Mouse (Mus musculus) MEL (cell line): ENCODE measurements around the gene Ggct. TPM values are rescaled to one million over a fixed set of nuclear protein-coding genes. Genes with fewer than 3 reads are reported as not detected.

ENCODE experiments used
- DNase-seq: peaks from one replicate; pipeline ENCODE4 v3.0.0; 2011; ENCODE audit warnings: low read depth, low spot score
- H3K27ac ChIP-seq: 2 replicates; pipeline ENCODE4 v1.5.1; 2012; ENCODE audit warnings: low read depth, mild to moderate bottlenecking, control low read depth, low read length, moderate library complexity; ENCODE audit not compliant: control insufficient read depth
- H3K27me3 ChIP-seq, 2 experiments: fragments of 150-350 bp in 1 of 2; sonication (generic) in 1 of 2; 2 replicates each; pipeline ENCODE4 v1.6.1; 2012; ENCODE audit warnings: low read length in 2 of 2, mild to moderate bottlenecking in 2 of 2, improper control_type of control experiment in 1 of 2, moderate library complexity in 1 of 2; ENCODE audit not compliant: insufficient read depth in 2 of 2, control insufficient read depth in 1 of 2
- H3K36me3 ChIP-seq, 2 experiments: 2 replicates each; pipeline ENCODE4 v1.6.1; 2012 to 2014; ENCODE audit warnings: low read length in 2 of 2, improper control_type of control experiment in 1 of 2, inconsistent platforms in 1 of 2, mild to moderate bottlenecking in 1 of 2; ENCODE audit not compliant: insufficient read depth in 2 of 2, control insufficient read depth in 1 of 2
- H3K4me1 ChIP-seq, 2 experiments: fragments of 150-350 bp in 1 of 2; sonication (generic) in 1 of 2; 2 replicates each; pipeline ENCODE4 v1.6.1; 2012; ENCODE audit warnings: low read length in 2 of 2, improper control_type of control experiment in 1 of 2, mild to moderate bottlenecking in 1 of 2; ENCODE audit not compliant: insufficient read depth in 2 of 2, control insufficient read depth in 1 of 2
- H3K4me3 ChIP-seq, 2 experiments: fragments of 150-350 bp in 1 of 2; sonication (generic) in 1 of 2; 2 replicates each; pipeline ENCODE4 v1.5.1; 2012; ENCODE audit warnings: low read depth in 2 of 2, low read length in 2 of 2, mild to moderate bottlenecking in 2 of 2, moderate library complexity in 2 of 2, control low read depth in 1 of 2, improper control_type of control experiment in 1 of 2; ENCODE audit not compliant: control insufficient read depth in 1 of 2, insufficient read depth in 1 of 2
- H3K79me2 ChIP-seq: 2 replicates; pipeline ENCODE4 v1.6.1; 2012; ENCODE audit warnings: mild to moderate bottlenecking, low read length, moderate library complexity; ENCODE audit not compliant: control insufficient read depth, poor library complexity, insufficient read depth
- H3K9ac ChIP-seq: 2 replicates; pipeline ENCODE4 v1.6.1; 2012; ENCODE audit warnings: low read depth, mild to moderate bottlenecking, control low read depth, low read length, moderate library complexity; ENCODE audit not compliant: control insufficient read depth, poor library complexity, severe bottlenecking
- H3K9me3 ChIP-seq: fragments of 150-350 bp; sonication (generic); replicated peaks from 2 replicates; pipeline ENCODE4 v1.6.1; 2012; ENCODE audit warnings: mild to moderate bottlenecking, low read length, improper control_type of control experiment, moderate library complexity; ENCODE audit not compliant: insufficient read depth
- CTCF ChIP-seq, 3 experiments: IDR thresholded peaks in 2 of 3; conservative IDR thresholded peaks in 1 of 3; 2 replicates each; pipeline ENCODE4 v1.5.1; 2011 to 2012; ENCODE audit warnings: low read length in 3 of 3, low read depth in 2 of 3, mild to moderate bottlenecking in 2 of 3, improper control_type of control experiment in 1 of 3, inconsistent platforms in 1 of 3, mixed read lengths in 1 of 3, moderate library complexity in 1 of 3; ENCODE audit not compliant: control insufficient read depth in 1 of 3, insufficient read depth in 1 of 3, poor library complexity in 1 of 3, severe bottlenecking in 1 of 3
- E2F4 ChIP-seq: IDR thresholded peaks from 2 replicates; pipeline ENCODE4 v1.6.1; 2011; ENCODE audit warnings: low read depth, low read length, improper control_type of control experiment, borderline replicate concordance
- EP300 ChIP-seq, 2 experiments: IDR thresholded peaks; 2 replicates each; pipeline ENCODE4 v1.6.1; 2011; ENCODE audit warnings: improper control_type of control experiment in 2 of 2, low read length in 2 of 2, low read depth in 1 of 2, mild to moderate bottlenecking in 1 of 2
- GABPA ChIP-seq: IDR thresholded peaks from 2 replicates; pipeline ENCODE4 v1.6.1; 2012; ENCODE audit warnings: low read depth, mild to moderate bottlenecking, inconsistent platforms, low read length, improper control_type of control experiment, moderate library complexity
- GATA1 ChIP-seq: IDR thresholded peaks from 2 replicates; pipeline ENCODE4 v1.6.1; 2011; ENCODE audit warnings: low read depth, low read length, improper control_type of control experiment
- JUND ChIP-seq: IDR thresholded peaks from 2 replicates; pipeline ENCODE4 v1.6.1; 2011; ENCODE audit warnings: low read depth, mild to moderate bottlenecking, improper control_type of control experiment, low read length
- MAZ ChIP-seq: IDR thresholded peaks from 2 replicates; pipeline ENCODE4 v1.6.1; 2012; ENCODE audit warnings: low read depth, mild to moderate bottlenecking, inconsistent platforms, low read length, improper control_type of control experiment
- MYB ChIP-seq: IDR thresholded peaks from 2 replicates; pipeline ENCODE4 v1.6.1; 2011; ENCODE audit warnings: mild to moderate bottlenecking, low read depth, low read length, improper control_type of control experiment
- MYC ChIP-seq: IDR thresholded peaks from 2 replicates; pipeline ENCODE4 v1.6.1; 2011; ENCODE audit warnings: low read depth, mild to moderate bottlenecking, low read length, improper control_type of control experiment, moderate library complexity
- NELFE ChIP-seq: IDR thresholded peaks from 2 replicates; pipeline ENCODE4 v1.6.1; 2011; ENCODE audit warnings: low read depth, low read length, improper control_type of control experiment
- NRF1 ChIP-seq: IDR thresholded peaks from 2 replicates; pipeline ENCODE4 v1.6.1; 2014; ENCODE audit warnings: low read depth, mild to moderate bottlenecking, inconsistent platforms, low read length, improper control_type of control experiment, moderate library complexity; ENCODE audit not compliant: poor library complexity, insufficient read depth, severe bottlenecking
- POLR2A ChIP-seq, 2 experiments: IDR thresholded peaks; 2 replicates each; pipeline ENCODE4 v1.6.1; 2011 to 2012; ENCODE audit warnings: low read length in 2 of 2, mild to moderate bottlenecking in 2 of 2, control low read depth in 1 of 2, improper control_type of control experiment in 1 of 2, low read depth in 1 of 2, moderate library complexity in 1 of 2; ENCODE audit not compliant: control insufficient read depth in 1 of 2, insufficient read depth in 1 of 2, poor library complexity in 1 of 2
- POLR2AphosphoS2 ChIP-seq: IDR thresholded peaks from 2 replicates; pipeline ENCODE4 v1.6.1; 2011; ENCODE audit warnings: low read length, improper control_type of control experiment
- POLR2AphosphoS5 ChIP-seq: IDR thresholded peaks from 2 replicates; pipeline ENCODE4 v1.6.1; 2012; ENCODE audit warnings: low read depth, borderline replicate concordance, mild to moderate bottlenecking, inconsistent platforms, low read length, moderate library complexity, mixed read lengths
- SIN3A ChIP-seq: IDR thresholded peaks from 2 replicates; pipeline ENCODE4 v1.6.1; 2012; ENCODE audit warnings: low read length, improper control_type of control experiment, inconsistent platforms
- TAL1 ChIP-seq: IDR thresholded peaks from 2 replicates; pipeline ENCODE4 v1.6.1; 2012; ENCODE audit warnings: mild to moderate bottlenecking, inconsistent platforms, low read length, moderate library complexity, mixed read lengths
- TCF12 ChIP-seq: IDR thresholded peaks from 2 replicates; pipeline ENCODE4 v1.6.1; 2014; ENCODE audit warnings: low read depth, mild to moderate bottlenecking, inconsistent platforms, low read length, improper control_type of control experiment, moderate library complexity
- UBTF ChIP-seq: IDR thresholded peaks from 2 replicates; pipeline ENCODE4 v1.6.1; 2012; ENCODE audit warnings: low read depth, mild to moderate bottlenecking, inconsistent platforms, low read length, improper control_type of control experiment, moderate library complexity, borderline replicate concordance; ENCODE audit not compliant: insufficient read depth
- USF1 ChIP-seq: IDR thresholded peaks from 2 replicates; pipeline ENCODE4 v1.6.1; 2014; ENCODE audit warnings: low read depth, mild to moderate bottlenecking, inconsistent platforms, low read length, improper control_type of control experiment, moderate library complexity
- ZMIZ1 ChIP-seq: IDR thresholded peaks from 2 replicates; pipeline ENCODE4 v1.6.1; 2012; ENCODE audit warnings: low read depth, mild to moderate bottlenecking, inconsistent platforms, low read length, improper control_type of control experiment, moderate library complexity
- polyA plus RNA-seq, 2 experiments: library from polyadenylated mRNA; stranded (reverse) in 1 of 2; unstranded in 1 of 2; fragments of >175 nt in 1 of 2; fragments of >200 nt in 1 of 2; gene quantifications; 2 replicates each; pipeline versions ENCODE4 v1.2.1 to v1.2.4; 2012; ENCODE audit warnings: low replicate concordance in 2 of 2, low read depth in 1 of 2; ENCODE audit not compliant: insufficient read length in 2 of 2, insufficient read depth in 1 of 2, missing spikeins in 1 of 2
- total RNA-seq: library from RNA; depleted of rRNA; stranded (reverse); fragments of 300-350 nt; gene quantifications from 2 replicates; pipeline ENCODE4 v1.2.3, GENCODE M21; 2012; rRNA removed

Gene Ggct
- total and polyA plus RNA-seq, 3 experiments, result 23.7 to 41.6 TPM; not detected in 1

DNA sequence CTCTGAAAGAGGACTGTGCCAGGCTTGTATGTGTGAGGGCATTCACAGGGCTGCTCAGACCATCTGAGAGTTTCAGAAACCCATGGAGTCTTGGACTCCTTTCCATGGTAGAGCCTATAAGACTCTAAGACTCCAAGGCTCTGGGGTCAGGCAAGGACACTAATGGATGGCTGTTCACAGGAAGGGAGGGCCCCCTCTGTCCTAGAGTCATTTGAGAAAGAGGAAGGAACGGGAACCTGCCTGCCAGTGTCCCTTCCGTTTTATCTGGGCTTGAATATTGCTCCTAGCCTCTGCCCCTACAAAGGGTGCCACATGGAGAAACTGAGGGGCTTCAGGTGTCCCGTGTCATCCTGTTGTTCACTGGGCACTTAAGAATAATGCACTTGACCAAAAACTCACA is 58.9 kb downstream of the Ggct start (continued):
- TF ChIP-seq POLR2AphosphoS2 (no peak), TCF12 (0 out of 2 replicates have a peak, but pooled peaks have one; percentile 12)

DNA sequence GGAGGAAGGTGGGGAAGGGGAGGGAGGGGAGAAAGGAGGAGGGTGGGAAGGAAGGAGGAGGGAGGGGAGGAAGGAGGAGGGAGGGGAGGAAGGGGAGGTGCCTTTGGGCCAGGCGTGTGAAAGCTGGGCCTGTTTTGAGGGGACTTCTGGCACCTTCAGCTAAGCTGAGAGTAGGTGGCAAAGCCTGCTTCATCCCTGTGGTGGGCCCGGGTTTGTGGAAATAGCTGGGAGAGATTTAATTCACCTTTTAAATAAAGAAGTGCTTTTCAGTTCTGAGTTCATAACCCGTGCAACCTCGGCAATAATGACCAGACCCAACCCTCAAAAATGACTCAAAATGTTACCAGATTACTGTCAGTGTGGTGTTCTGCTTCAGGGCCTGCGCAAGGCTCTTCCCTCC is 59.5 kb downstream of the Ggct start:
- Histone ChIP-seq H3K36me3 (peaks cover 0 to 13% of the 10 kb centered on the region in 2 experiments; a peak in 2 of 4 replicates), H3K4me3 (no peak overlapping the region), H3K27me3 (no peaks in the 10 kb centered on the region), H3K27ac (no peak overlapping the region; the same call in 1 of the 2 replicates), H3K9ac (no peak overlapping the region), H3K4me1 (peaks cover 5 to 24% of the 10 kb centered on the region in 2 experiments), H3K9me3 (no peaks in the 10 kb centered on the region), H3K79me2 (no peaks in the 10 kb centered on the region)
- DNase-seq, result peak; percentile 18
- TF ChIP-seq E2F4, result no peak
- TF ChIP-seq POLR2A (IDR thresholded peaks at IDR 0.05; ENCODE audit: control insufficient read depth in 1 of 2, insufficient read depth in 1 of 2, low read depth in 1 of 2, low read length in 2 of 2, poor library complexity in 1 of 2), result no peak
- TF ChIP-seq EP300 (IDR thresholded peaks at IDR 0.05; ENCODE audit: low read depth in 1 of 2, low read length in 2 of 2), result no peak
- no peak for TF ChIP-seq MYB
- TF ChIP-seq SIN3A, result no peak
- TF ChIP-seq CTCF (IDR thresholded peaks at IDR 0.05 in 2 of 3, conservative IDR thresholded peaks at IDR 0.05 in 1 of 3; ENCODE audit: control insufficient read depth in 1 of 3, insufficient read depth in 1 of 3, low read depth in 2 of 3, low read length in 3 of 3, poor library complexity in 1 of 3, severe bottlenecking in 1 of 3), result no peak
- TF ChIP-seq TAL1, result no peak
- TF ChIP-seq NRF1, result no peak
- no peak for TF ChIP-seq MAZ
- no peak for TF ChIP-seq MYC
- no peak for TF ChIP-seq USF1
- no peak for TF ChIP-seq ZMIZ1
- no peak for TF ChIP-seq POLR2AphosphoS5
- TF ChIP-seq GABPA, result no peak
- no peak for TF ChIP-seq NELFE
- TF ChIP-seq GATA1, result no peak
- no peak for TF ChIP-seq UBTF
- no peak for TF ChIP-seq JUND

Other genes with a start within 250 kb of the Ggct start
- 21.3 and 24.2 TPM in 2 replicates for gene Znrf2, start 176.0 kb downstream of the Ggct start, total RNA-seq
- gene Znrf2, start 176.0 kb downstream of the Ggct start, polyA plus RNA-seq, result 10 to 100 TPM in 1 of 2 experiments, not detected in 1; 16.1 TPM
- 0.10 and 0.12 TPM in 2 replicates for gene Nod1, start 20.3 kb downstream of the Ggct start, total RNA-seq
- gene Nod1, start 20.3 kb downstream of the Ggct start, polyA plus RNA-seq, result under 1 TPM in 1 of 2 experiments, not detected in 1; 0.21 TPM
- gene Gars, start 45.1 kb upstream of the Ggct start, total RNA-seq, result 171 and 237 TPM in 2 replicates
- 100 to 1,000 TPM; 225 to 325 TPM for gene Gars, start 45.1 kb upstream of the Ggct start, polyA plus RNA-seq
- gene Crhr2, start 140.1 kb upstream of the Ggct start, total RNA-seq, result not detected in 2 replicates
- gene Crhr2, start 140.1 kb upstream of the Ggct start, polyA plus RNA-seq, result not detected
- gene Inmt, start 182.1 kb upstream of the Ggct start, total RNA-seq, result 0.42 TPM in 1 of 2 replicates, not detected in the other
- under 1 TPM in 1 of 2 experiments, not detected in 1; 0.11 TPM for gene Inmt, start 182.1 kb upstream of the Ggct start, polyA plus RNA-seq
- 0.23 TPM in 1 of 2 replicates, not detected in the other for gene Mindy4, start 210.4 kb upstream of the Ggct start, total RNA-seq
- gene Mindy4, start 210.4 kb upstream of the Ggct start, polyA plus RNA-seq, result 1 to 10 TPM in 1 of 2 experiments, not detected in 1; 1.6 TPM